Mouse (Mus musculus) right cerebral cortex, postnatal 10 days (tissue): Measurements from ENCODE around the gene Eea1.
"Not testable (repeated sequence)": the region's sequence is repeated elsewhere in the genome, so short reads cannot be mapped to it uniquely, and the experiment has no call there.

Source experiments
- DNase-seq, 2 experiments: peaks; one replicate each; pipeline ENCODE4 v3.0.0; 2021; ENCODE audit warnings: low spot score in 2 of 2

The Eea1 gene

DNA sequence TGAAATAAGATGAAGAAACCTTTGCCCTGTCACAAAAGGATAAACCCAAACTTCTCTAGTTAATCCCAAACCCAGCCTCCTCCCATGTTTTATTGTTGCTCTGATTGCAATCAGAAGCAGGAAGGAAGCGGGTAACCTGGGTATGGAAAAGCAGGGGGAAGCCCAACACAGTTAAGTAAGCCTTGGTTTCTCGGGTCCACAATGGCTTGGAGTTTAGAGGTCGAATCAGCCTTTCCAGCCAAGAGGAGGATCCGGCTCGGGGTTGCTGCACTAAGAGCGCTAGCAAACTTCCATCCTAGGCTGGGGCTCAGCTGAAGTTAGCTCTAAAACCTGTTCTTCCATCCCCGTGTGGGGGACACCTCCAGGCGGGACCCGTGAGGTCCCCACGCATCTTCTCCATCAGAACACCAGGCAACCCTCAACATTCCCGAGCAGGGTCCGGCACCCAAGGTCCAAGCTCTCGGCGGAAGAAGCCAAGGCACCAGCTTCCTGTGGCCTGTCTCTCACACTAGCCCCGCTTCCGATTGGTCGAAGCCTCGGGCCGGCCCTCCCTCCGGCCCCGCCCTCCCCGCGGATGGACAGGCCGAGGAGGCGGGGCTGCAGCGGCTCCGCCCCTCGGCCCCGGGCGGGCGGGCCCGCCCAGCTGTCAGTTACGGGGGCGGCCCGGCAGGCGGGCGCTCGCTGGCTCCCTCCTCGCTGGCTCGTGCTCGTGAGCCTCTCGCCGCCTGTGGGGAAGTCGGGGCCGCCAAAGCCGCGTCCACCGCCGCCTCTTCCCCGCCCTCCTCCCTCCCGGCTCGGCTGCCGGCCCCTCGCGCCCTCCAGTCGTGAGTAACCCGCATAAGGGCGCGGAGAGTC, at the start of gene Eea1:
Eea1 (plus strand) TSS at position 605 of the 855 bp plus-strand sequence.
- peak; percentile 94 to 96 for DNase-seq

DNA sequence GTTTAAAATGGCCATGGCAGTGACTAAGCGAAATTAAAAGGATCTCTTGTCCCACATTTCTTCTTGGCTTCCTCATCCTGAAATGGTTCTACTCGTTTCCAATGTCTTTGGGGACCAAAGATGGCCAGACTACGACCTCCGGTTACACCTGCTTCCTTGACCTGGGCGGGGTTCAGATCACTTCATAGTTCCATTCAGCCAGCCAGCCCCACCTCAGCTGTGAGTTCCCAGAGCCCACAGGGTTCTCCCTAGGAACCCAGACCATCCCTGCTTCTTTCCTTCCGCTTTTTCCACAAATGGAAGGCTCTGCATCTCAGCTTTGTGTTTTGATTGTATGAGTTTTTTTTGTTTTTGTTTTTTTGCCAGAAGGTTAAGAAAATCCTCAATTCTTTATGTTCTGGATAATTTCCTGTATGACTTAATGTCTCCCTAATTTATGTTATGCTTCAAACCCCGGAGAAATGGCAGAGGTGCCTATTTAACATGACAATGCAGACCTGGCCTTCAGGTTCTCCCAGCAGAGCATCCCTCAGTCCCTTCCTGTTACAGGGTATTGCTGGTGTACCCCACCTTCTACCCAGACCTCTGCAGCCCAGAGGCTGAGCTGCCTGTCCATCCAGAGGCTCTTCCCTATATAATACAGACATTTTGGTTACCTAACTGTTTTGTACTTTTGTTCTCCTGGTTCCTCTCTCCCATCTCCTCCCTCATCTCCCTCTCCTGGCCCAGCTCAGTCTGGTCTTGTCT, 49.1 kb upstream of the Eea1 start:
- DNase-seq = no peak

DNA sequence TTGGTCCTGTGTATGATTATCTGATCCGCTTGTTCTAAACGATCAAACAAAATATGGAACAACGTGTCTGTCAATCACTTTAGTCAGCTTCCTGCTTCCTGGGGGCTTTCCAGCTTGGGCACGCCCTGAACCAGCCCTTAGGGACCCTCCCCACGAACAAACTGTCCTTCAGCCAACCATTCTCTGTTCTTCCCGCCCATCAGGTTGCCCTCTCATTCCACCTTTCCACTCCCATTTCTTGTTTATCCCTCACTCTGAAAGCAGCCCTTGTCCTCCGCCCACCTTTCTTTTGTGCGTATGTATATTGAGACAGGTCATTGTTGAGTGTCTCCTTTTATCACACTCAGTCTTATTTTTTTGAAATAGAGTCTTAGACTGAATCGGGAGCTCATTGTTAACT, 48.3 kb upstream of the Eea1 start:
- no peak for DNase-seq

DNA sequence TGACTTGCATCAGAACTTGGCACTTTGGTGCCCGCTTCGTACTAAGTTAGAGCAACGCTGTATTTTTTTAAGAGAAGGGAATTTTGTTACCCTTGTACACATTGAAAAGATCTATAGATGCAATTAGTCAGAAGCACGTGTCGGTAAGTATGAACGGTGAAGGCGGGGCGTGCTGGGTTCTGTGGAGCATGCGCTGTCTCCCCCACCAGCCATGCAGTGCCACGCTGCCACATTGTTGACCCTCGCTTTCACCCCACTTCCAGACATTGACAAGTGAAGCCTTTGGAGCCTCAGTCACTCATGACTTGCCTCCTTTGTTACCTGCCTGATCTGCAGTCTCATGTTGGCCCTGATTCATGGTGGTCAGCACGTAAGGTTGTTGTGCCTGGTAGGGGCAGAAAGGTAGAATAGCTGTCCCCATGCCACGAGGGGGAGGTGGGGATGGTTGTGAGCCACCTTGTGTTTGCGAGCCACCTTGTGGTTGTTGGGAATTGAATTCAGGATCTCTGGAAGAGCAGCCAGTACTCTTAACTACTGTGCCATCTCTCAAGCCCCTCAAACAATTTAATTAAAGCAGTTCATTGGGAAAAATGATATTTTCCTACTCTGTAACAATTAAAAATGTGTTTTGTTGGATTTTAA, 47.0 kb upstream of the Eea1 start:
- no peak for DNase-seq

DNA sequence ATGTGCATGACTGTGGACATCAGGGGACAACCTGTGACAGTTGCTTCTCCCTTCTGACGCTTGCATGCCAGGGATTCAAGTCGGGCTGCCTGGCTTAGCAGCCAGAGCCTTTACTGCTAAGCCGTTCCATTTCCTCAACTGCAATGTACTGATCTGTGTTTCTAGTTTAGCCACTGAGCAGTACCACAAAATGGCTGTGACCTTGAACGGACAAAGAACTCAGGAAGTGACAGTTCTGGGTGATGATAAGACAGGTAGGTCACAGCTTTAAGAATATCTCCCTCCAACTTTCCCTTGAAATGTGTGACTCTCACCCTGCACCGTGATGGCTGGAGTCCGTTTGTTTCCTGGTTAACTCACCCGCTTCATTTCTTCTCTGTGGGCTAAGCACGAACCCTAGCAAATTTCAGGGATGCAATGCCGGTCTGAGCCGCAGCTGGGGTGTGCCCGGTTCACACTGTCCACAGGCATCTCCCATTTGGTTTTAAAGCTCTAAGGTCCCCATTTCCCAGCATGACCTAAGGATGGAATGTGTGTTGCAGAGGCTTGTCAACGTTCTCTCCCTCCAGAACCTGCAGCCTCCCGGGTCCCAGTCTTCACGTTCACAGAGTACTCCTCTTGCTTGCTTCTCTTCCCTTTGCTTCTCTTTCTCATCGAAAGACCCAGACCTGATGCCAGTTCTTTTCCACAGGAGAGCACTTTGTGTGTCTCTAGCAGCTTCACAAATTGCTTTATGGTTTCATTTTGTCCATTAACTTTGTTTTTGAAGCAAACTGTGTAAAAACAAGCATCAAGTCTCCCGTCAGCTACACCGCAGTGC, 46.2 kb upstream of the Eea1 start:
- DNase-seq = peak in 1 of 2 experiments; percentile 37

DNA sequence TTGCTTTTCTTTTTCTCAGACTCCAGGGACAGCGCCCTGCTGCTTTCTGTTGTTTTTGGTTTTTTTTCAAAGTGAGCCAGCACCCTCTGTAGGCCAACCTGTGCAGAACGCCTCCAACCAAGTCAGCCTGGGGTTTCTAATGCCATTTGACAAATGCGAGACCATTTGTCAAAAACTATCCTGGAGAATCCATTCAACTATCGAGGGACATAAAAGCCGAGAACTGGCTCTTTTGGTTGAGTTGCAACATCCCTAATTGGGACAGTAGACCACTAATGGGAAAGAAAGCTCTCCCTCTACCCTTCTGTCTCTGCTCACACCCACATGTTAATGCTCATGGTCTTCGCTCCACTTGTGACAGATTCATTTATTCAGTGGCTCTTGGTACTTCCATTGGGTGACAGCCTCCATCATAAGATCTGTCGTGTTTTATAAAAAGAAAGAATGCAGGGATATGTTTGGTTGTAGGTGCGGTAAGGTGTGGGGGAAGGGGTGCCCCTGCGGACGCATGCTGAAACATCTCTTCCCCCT, 45.5 kb upstream of the Eea1 start:
- DNase-seq = peak; percentile 79 to 83

DNA sequence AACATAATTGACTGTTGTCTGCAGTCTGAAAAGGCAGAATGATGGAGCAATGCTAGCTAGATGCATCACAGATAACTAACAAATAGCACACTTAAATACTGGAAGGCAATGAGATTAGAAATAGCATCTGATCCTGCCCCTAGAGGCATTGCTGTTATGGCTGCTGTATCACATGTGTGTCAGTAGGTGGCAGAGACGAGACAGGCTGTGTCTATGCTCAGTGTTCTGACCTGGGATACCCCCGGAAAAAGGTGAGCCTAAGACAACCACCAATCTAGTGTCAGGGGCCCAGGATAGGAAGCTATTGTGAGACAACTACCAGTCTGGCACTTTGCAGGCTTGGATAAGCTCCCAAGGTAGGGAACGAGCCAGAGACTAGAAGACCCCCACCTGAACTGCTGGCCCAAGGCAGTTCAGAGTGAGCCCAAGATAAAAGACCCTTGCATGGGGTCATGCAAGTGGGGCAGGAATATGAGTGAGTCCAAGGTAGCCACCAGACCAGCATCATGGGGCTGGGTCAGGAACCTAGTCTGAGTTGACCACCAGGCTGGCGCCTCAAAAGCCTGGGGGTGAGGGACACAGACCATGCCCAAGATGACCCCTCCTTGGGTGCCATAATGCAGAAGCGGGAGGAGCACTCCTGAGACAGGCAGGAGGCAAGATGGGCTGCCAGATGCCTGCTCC, 41.8 kb upstream of the Eea1 start:
- DNase-seq = peak; percentile 55 to 57

DNA sequence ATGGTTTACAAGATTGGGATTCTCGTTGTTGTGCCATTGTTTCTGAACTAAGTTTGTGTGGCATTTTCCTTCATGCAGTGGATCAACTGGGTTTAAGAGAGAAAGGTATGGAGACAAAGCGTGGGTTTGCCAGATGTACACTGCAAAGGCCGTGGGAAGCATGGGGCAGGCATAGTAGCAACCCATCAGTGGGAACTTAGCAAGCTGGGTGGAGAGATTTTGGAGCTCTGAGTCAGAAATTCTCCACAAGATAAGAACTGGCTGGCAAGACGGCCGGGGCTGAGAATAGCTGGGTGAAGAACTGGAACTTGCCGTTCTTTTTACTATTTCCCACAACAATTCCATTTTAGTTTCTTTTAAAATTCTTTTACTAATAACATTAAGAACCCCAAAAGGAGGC, 35.8 kb upstream of the Eea1 start:
- DNase-seq = no peak

DNA sequence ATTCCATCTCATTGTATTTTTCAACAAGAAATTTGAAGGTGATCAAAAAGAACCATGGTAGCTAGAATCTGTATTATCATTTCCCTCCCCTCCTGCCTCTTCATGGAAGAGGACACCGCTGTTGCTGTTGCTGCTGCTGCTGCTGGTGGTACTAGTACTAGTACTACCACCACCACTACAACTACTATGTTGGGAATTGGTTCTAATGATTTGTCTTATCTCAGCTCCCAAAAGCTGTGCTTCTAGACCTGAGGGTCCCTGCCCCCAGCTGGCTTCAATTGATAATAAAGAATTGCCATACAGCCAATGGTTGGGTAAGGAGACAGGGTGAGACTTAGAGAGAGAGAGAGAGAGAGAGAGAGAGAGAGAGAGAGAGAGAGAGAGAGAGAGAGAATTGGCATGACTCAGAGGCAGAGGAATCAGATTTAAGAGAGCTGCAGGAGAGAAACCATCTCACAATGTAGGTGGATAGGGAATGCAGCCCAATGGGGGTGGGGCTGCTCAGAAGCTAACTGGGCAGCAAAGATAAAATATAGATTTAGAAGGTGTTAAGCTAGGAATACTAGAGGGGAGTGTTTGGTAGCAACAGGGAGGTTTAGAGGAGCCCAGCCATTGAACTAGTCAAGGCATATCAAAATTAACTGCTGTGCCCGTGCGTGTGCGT, 31.1 kb upstream of the Eea1 start:
- no peak for DNase-seq

DNA sequence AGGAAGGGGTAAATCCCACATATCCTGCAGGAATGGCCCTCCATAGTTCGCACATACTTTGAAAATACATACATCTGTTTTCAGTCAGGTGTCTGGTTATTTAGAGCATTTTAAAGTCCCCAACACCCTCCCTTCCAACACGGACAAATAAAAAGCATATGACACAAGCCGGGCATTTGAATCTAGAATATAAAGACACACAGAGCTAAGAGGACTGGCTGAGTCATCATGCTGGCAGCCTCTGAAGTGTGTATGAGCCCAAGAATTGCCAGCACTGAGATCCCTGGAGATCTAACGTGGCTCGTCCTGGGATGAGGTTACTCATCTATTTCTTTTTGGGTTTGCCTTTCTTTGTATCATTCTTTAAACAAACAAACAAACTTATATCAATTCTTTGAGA, 29.4 kb upstream of the Eea1 start:
- DNase-seq = no peak

DNA sequence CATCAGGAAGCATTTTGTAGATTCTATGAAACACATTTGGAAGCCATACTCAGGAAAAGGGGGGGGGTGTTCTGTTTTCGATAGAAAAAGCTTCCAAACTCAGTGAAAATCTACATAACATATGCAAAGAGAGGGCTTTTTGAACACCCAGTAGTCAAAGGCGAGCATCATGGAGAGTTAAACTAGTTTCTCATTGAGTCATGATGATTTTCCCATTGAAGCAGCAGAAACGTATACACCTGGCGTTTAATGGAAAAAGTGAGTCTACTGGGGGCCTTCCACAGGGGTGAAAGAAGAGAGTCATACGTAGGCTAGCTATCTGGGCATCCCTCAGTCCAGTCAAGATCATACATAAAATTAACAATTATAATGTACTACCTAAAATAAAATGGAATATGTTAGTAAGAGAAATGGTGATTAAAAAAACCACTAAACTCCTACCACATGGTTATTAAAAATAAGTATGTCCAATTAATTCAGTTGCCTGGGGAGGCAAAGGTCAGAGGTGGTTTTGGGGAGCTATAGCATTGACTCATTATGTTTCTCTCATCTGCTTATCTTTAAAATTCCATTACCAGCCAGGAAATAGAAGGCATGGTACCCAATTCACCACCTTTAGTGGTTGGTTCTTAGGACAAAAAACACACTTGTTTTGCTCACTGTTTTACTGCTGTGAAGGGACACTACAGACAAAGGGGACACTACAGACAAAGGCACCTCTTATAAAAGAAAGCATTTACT, 25.8 kb upstream of the Eea1 start:
- no peak for DNase-seq

DNA sequence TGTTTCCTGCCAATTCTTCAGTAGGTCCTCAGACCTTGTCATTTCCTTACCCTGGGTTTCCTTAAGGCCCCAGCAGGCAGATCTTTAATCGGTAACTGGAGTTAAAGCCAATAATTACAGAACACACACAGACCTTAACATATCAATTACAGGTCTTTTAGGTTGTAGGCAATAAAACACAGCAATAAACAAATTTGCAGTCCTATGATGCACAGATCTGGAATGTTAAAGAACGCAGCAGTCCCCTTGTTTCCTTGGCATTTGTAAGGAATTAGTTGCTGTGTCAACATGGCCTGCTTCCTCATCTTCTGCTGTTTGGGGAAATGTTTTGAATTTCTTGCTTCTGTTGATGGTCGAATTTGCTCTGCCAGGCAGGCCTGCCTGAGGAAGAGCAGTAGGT, 21.7 kb upstream of the Eea1 start:
- DNase-seq = no peak

DNA sequence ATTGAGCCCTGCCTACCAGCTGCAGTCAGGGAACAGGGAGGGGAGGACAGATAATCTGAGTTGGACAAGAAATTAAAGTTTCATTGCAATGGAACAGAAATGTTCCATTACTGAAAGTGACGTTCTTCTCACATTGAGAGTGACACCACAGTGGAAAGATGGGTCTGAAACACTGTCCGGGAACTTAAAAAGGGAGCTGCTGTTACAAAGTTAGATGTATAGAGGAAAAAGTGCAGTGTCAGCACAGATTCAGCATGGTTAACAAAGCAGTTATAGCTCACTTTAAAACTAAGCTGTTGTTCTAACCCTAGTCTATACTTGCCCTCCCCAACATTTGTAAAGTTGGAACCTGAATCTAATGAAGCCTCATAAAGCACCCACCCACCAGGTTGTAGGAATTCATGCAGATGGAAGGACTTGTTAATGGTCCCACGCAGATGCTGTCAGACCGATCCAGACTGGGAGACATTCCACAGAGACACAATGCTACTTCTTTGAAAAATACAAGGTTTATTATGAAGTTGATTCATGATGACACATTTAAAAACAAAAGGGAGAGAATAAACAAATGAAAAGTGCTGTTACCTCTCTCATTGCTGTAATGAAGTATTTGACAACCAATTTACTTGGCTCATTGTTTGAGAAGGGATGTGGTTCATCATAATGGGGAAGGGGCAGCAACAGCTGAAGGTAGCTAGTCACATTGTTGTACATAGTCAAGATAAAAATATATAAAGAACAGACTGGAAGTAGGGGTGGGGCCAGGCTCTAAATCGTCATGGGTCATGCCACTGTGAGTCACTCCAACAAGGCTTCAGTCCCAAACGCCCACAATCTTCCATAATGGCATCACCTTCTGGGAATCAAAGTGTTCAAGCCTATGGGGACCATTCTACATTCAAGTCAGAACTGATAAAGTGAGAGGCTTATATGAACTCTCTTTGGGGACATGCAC, 16.9 kb upstream of the Eea1 start:
- DNase-seq = no peak

DNA sequence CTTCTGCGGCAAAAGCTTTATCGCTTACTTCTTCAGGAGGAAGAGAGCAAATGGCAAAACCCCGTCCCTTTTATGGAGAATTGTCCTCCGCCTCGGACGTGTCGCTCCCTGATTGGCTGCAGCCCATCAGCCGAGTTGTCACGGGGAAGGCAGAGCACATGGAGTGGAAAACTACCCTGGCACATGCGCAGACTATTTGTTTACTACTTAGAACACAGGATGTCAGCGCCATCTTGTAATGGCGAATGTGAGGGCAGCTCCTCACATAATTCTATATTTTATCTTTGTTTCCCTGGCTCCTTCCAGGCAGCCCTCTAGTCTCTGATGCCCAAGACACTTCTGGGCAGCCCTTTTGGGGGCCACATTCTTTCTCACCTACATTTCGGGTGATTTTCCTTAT, 6.8 kb upstream of the Eea1 start:
- not testable (repeated sequence) for DNase-seq

DNA sequence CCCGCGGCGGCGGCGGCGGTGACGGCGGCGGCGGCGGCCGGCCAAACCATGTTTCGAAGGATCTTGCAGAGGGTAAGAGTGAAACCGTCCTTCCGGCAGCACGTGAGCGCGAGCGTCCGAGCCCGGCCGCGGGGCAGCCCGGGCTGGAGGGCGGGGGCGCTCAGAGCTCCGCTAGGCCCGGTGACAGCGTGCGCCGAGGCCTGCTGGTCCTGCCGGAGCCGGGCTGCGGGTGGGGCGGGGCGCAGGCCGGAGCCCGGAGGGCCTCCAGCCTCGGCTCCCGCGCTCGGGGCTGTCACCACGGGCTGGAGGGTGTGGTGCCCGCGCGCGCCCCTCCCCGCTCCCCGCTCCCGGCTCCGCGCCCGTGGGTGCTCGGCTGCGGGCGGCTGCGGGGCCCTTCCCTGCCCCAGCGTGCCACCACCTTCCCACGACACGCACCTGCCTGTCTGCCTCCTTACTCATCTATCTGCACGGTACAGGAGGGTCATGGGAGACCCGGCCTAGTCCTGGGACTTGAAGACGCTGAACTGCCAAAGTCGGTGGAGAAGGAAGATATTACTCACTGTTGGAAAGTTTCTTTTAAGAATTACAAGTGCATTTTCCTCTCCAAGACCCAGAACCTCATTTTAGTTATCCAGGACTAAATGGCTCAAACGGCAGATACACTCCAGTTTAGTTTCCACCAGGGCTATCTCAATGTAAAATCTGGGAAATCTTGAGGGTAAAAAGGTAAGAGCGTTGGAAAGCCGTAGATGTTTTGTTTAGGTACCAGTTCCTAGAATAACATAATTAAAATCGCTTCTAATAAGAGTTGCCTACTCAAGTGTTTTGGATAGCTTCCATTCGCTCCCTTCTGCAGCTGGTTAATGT, 684 bp downstream of the Eea1 start:
- DNase-seq = no peak

DNA sequence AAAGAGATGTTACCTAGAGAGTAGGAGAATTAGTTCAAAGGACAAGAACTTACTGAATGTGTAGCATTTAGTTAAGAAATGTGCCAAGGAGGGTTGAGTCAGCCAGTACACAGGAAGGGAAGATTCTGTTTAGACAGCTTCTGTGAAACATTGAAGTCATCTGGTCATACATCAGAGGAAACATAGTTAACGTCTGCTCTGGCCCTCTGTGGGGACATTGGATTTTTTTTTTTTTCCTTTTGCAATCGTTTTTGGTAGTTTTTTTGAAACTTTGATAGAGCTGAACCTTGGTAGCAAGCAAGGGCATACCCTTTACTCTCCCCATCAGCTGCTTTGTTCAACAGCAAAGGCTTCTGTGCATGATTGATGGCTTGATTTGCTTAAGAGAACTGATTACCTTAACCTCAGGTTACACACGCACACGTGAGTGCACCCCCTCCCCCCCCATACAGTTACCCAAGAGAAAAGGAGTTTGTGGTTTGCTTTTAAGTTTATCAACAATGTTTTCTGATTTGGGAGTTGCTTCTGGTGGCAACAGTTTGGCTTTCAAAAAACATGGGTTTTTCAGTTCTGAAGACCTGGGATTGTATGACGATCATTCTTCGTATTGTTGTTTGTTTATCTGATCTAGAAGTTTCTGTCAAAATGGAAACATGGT, 1.4 kb downstream of the Eea1 start:
- DNase-seq = no peak

DNA sequence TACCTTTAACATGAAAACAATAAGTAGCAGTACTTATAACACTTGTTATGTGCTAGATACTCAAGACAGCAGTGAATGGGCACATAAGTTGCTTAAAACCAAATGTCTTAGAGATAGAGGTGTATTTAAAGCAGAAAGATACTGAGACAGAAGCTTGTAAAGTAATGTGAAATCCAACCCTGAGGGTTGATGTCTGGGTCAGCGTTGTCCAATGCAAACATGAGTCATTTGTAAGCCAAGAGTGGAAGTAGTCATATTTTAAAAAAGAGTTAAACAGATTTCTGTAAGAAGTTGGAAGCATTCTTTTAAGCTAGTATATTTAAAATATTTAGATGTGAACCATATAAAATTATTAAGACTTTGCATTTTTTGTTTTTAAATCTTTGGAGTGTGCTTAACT, 4.6 kb downstream of the Eea1 start:
- DNase-seq = no peak
